Mouse (Mus musculus) hindbrain, postnatal 0 days (tissue): ENCODE measurements around the gene Pls1. TPM values are rescaled to one million over a fixed set of nuclear protein-coding genes. Genes with fewer than 3 reads are reported as not detected.

Experiments
- ATAC-seq: fragments of 200-750 bp; cut with Nextera tagmentation; 2 replicates; pipeline ENCODE4 v1.8.0; 2017; ENCODE audit warnings: mild to moderate bottlenecking, moderate TSS enrichment, moderate library complexity
- DNase-seq: peaks from one replicate; pipeline ENCODE4 v3.0.0-alpha.2; 2015; ENCODE audit warnings: low spot score
- H3K27ac ChIP-seq: fragments of 300-500 bp; sonication (generic); 2 replicates; pipeline ENCODE4 v1.5.1; 2014; ENCODE audit warnings: mild to moderate bottlenecking
- H3K27me3 ChIP-seq: fragments of 300-500 bp; sonication (generic); 2 replicates; pipeline ENCODE4 v1.6.1; 2014; ENCODE audit warnings: low read length, mixed read lengths; ENCODE audit not compliant: insufficient read depth
- H3K36me3 ChIP-seq: fragments of 300-500 bp; sonication (generic); 2 replicates; pipeline ENCODE4 v1.6.1; 2014; ENCODE audit warnings: low read length, mixed read lengths; ENCODE audit not compliant: insufficient read depth
- H3K4me1 ChIP-seq: fragments of 300-500 bp; sonication (generic); 2 replicates; pipeline ENCODE4 v1.6.1; 2014; ENCODE audit warnings: antibody characterized with exemption, low read length, mixed read lengths; ENCODE audit not compliant: insufficient read depth
- H3K4me2 ChIP-seq: fragments of 300-500 bp; sonication (generic); 2 replicates; pipeline ENCODE4 v1.6.1; 2014; ENCODE audit warnings: low read depth, mild to moderate bottlenecking, low read length, moderate library complexity, mixed read lengths
- H3K4me3 ChIP-seq: fragments of 300-500 bp; sonication (generic); 2 replicates; pipeline ENCODE4 v1.5.1; 2014; ENCODE audit warnings: low read length
- H3K9ac ChIP-seq: fragments of 300-500 bp; sonication (generic); replicated peaks from 2 replicates; pipeline ENCODE4 v1.6.1; 2014; ENCODE audit warnings: mild to moderate bottlenecking, low read length, moderate library complexity, mixed read lengths
- H3K9me3 ChIP-seq: fragments of 300-500 bp; sonication (generic); 2 replicates; pipeline ENCODE4 v1.6.1; 2016; ENCODE audit warnings: low read length, mixed read lengths
- CTCF ChIP-seq: IDR thresholded peaks from 2 replicates; pipeline ENCODE4 v1.5.1; 2016; ENCODE audit warnings: antibody characterized with exemption, control low read depth, low read depth
- WGBS: fragments of 180-500 bp; shearing (Covaris S2); extraction: QIAGEN DNeasy Blood & Tissue Kit; methylation state at CpG from one replicate; pipeline ENCODE4 v1.1.7; 2014; 5-methylcytosine and 5-hydroxymethylcytosine counted together
- polyA plus RNA-seq: library from polyadenylated mRNA; unstranded; fragments of >200 nt; fragmentation: Nextera tagmentation; extraction: Ambion mirVana; gene quantifications from 2 replicates; pipeline ENCODE4 v1.2.1, GENCODE M21; 2015
- total RNA-seq: library from RNA; depleted of rRNA; stranded (reverse); fragments of >200 nt; gene quantifications from 2 replicates; pipeline ENCODE4 v1.2.3, GENCODE M21; 2014; rRNA removed

Pls1 gene
- total and polyA plus RNA-seq, 2 experiments from 2014 or later: 0.78 to 3.0 TPM

DNA sequence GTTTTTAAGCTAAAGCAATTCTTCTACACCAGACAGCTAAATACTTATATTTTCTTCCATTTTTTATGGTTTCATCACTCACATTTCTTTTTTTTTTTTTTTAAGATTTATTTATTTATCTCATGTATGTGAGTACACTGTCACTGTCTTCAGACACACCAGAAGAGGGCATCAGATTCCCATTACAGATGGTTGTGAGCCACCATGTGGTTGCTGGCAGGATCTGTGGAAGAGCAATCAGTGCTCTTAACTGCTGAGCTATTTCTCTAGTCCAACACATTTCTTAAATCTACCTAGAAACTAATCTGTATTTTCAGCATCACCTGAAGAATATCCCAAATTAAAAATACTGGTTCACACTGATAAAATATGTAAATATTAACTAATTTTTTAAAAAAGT is 108.9 kb downstream of the Pls1 start:
- peak; percentile 48 for TF ChIP-seq CTCF
- Histone ChIP-seq H3K27me3 (no peaks in the 10 kb centered on the region), H3K9me3 (no peaks in the 10 kb centered on the region), H3K4me1 (no peaks in the 10 kb centered on the region), H3K36me3 (peaks cover 7% of the 10 kb centered on the region), H3K9ac (no peak overlapping the region), H3K4me3 (no peak overlapping the region), H3K4me2 (no peak overlapping the region), H3K27ac (no peak overlapping the region)
- no peak for DNase-seq
- no peak for ATAC-seq

DNA sequence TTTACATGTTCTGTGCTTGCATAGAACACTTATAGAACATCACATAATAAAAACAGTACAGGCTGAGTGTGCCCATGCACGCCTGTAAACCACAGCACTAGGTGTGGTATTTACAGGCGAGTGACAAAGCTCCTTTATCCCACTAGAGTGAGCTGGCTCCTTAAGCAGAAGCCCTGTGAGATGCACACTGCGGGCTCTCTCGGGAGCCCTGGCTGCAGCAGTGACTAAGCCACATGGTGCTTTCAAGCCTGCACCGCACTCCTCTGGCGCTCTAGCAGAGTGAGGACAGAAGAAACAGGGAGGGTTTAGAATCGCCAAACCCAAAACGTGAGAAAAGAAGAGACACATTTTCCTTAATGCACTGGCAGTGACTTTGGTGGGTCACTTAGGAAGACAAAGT is 132.5 kb downstream of the Pls1 start:
- 33% methylated on average over 8 of the region's 8 CpGs for WGBS
- no peaks in the 10 kb centered on the region for H3K4me1 ChIP-seq
- H3K27me3 ChIP-seq: no peaks in the 10 kb centered on the region
- ATAC-seq (no peak), DNase-seq (peak; percentile 13)
- H3K4me3 ChIP-seq: no peak overlapping the region
- H3K9ac ChIP-seq: no peak overlapping the region
- no peak for TF ChIP-seq CTCF
- no peaks in the 10 kb centered on the region for H3K9me3 ChIP-seq
- peaks cover 17% of the 10 kb centered on the region; the same call in 1 of the 2 replicates for H3K36me3 ChIP-seq
- H3K27ac ChIP-seq: no peak overlapping the region
- no peak overlapping the region for H3K4me2 ChIP-seq

GRCm38 (mm10) chr9:95708943-95709342 is 136.2 kb downstream of the Pls1 start:
- no peak overlapping the region for H3K4me2 ChIP-seq
- H3K9me3 ChIP-seq: no peaks in the 10 kb centered on the region
- H3K4me3 ChIP-seq: no peak overlapping the region
- no peak for DNase-seq
- H3K27me3 ChIP-seq: no peaks in the 10 kb centered on the region
- no peak overlapping the region for H3K9ac ChIP-seq
- TF ChIP-seq CTCF: peak; percentile 39
- 0 out of 2 replicates have a peak, but pooled peaks have one; percentile 29 for ATAC-seq
- H3K27ac ChIP-seq: no peak overlapping the region
- H3K36me3 ChIP-seq: peaks cover 9% of the 10 kb centered on the region; the same call in 1 of the 2 replicates
- H3K4me1 ChIP-seq: no peaks in the 10 kb centered on the region

DNA sequence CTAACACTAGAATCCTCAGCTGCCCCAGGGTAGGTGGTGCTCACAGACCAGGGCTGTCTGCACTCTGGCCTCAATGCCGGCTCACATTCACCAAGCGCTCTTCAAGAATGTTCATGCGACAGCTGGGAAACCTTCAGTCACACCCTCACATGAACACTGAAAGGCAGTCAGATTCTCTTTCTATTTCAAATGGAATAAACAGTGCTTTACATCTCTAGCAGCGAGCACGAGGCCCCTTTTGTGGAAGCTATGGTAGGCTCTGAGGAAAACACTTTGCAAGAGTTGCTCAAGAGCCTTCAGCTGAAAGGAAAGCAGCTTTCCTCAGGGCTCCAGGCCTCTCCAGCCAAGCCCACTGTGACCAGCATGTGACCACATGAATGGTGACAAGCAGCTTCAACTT is 139.7 kb downstream of the Pls1 start:
- H3K4me3 ChIP-seq: no peak overlapping the region
- no peaks in the 10 kb centered on the region for H3K27me3 ChIP-seq
- ATAC-seq (no peak), DNase-seq (no peak)
- H3K4me2 ChIP-seq: no peak overlapping the region
- no peaks in the 10 kb centered on the region for H3K4me1 ChIP-seq
- H3K9ac ChIP-seq: no peak overlapping the region
- no peak for TF ChIP-seq CTCF
- H3K9me3 ChIP-seq: no peaks in the 10 kb centered on the region
- H3K27ac ChIP-seq: no peak overlapping the region
- WGBS: 89% methylated on average over 5 of the region's 5 CpGs
- H3K36me3 ChIP-seq: peaks cover 9% of the 10 kb centered on the region; the same call in 1 of the 2 replicates

GRCm38 (mm10) chr9:95704078-95704477 is 141.0 kb downstream of the Pls1 start:
- no peaks in the 10 kb centered on the region for H3K9me3 ChIP-seq
- ATAC-seq: no peak
- H3K4me3 ChIP-seq: no peak overlapping the region
- H3K4me1 ChIP-seq: no peaks in the 10 kb centered on the region
- H3K27ac ChIP-seq: no peak overlapping the region
- WGBS: 84% methylated on average over 3 of the region's 3 CpGs
- no peak for DNase-seq
- no peak overlapping the region for H3K9ac ChIP-seq
- H3K4me2 ChIP-seq: no peak overlapping the region
- peaks cover 3% of the 10 kb centered on the region; the same call in 1 of the 2 replicates for H3K36me3 ChIP-seq
- no peak for TF ChIP-seq CTCF
- no peaks in the 10 kb centered on the region for H3K27me3 ChIP-seq

Other genes starting within 250 kb of the Pls1 start
- 2.4 and 2.6 TPM in 2 replicates for gene Pcolce2, start 207.7 kb downstream of the Pls1 start, total RNA-seq
- gene Pcolce2, start 207.7 kb downstream of the Pls1 start, polyA plus RNA-seq: 2.5 and 3.1 TPM in 2 replicates
- 22.9 and 23.2 TPM in 2 replicates for gene Trpc1, start 94.9 kb downstream of the Pls1 start, total RNA-seq
- 8.8 and 9.6 TPM in 2 replicates for gene Trpc1, start 94.9 kb downstream of the Pls1 start, polyA plus RNA-seq
- 13.6 and 13.9 TPM in 2 replicates for gene Atr, start 12.3 kb upstream of the Pls1 start, total RNA-seq
- gene Atr, start 12.3 kb upstream of the Pls1 start, polyA plus RNA-seq: 7.6 and 8.9 TPM in 2 replicates
- 14.3 and 15.7 TPM in 2 replicates for gene Xrn1, start 109.4 kb upstream of the Pls1 start, total RNA-seq
- 14.8 and 15.8 TPM in 2 replicates for gene Xrn1, start 109.4 kb upstream of the Pls1 start, polyA plus RNA-seq